ENCODE assay signal across 26 mouse cellular contexts in genomic region chr4:136804343-136804742, GRCm38 (mm10). TPM values are rescaled to one million over a fixed set of nuclear protein-coding genes. Genes with fewer than 3 reads are reported as not detected.
DNase-seq lines count a peak whose midpoint lies in the region; ATAC-seq and TF ChIP-seq lines count a peak whose summit lies in the region.
"Had no signal": no experiment of that assay in that cellular context is flagged by ENCODE, and none has a peak within 500 bp of the region (broad histone marks: within the 10 kb centered on the region; RNA-seq: fewer than 3 reads in every experiment).

No protein-coding gene starts in this region.

- no peak overlapping the region for H3K9ac ChIP-seq in kidney, embryonic 16.5 days (replicated peaks; ENCODE audit: low read length)
- H3K9ac ChIP-seq in stomach, embryonic 16.5 days (ENCODE audit: low read length): 0 out of 2 replicates have a peak overlapping the region, but pooled peaks have one; percentile 10
- no peak overlapping the region; the same call in 1 of the 2 replicates for H3K9ac ChIP-seq in stomach, postnatal 0 days (ENCODE audit: low read length)
- H3K9ac ChIP-seq: embryonic facial prominence, embryonic 12.5 days; heart, embryonic 15.5 days; hindbrain, embryonic 12.5 days; liver, embryonic 14.5 days; lung, embryonic 15.5 days; midbrain, embryonic 13.5 days had no signal

- WGBS in kidney, embryonic 16.5 days: 76% methylated on average over 6 of the region's 6 CpGs
- WGBS in stomach, embryonic 16.5 days: 77% methylated on average over 6 of the region's 6 CpGs
- 76% methylated on average over 6 of the region's 6 CpGs for WGBS in stomach, postnatal 0 days

- no peak for TF ChIP-seq EP300 in stomach, postnatal 0 days (optimal IDR thresholded peaks at IDR 0.05)

- no peaks in the 10 kb centered on the region for H3K36me3 ChIP-seq in kidney, embryonic 16.5 days (ENCODE audit: insufficient read depth, low read length)
- no peaks in the 10 kb centered on the region for H3K36me3 ChIP-seq in stomach, embryonic 16.5 days (ENCODE audit: control insufficient read depth, insufficient read depth, low read length)
- H3K36me3 ChIP-seq in stomach, postnatal 0 days (ENCODE audit: control insufficient read depth, insufficient read depth, low read length): no peaks in the 10 kb centered on the region
- H3K36me3 ChIP-seq: embryonic facial prominence, embryonic 12.5 days; heart, embryonic 15.5 days; lung, embryonic 15.5 days; midbrain, embryonic 13.5 days had no signal

- no peak for TF ChIP-seq CTCF in stomach, postnatal 0 days (IDR thresholded peaks at IDR 0.05; ENCODE audit: low read depth)

- peaks cover 61% of the 10 kb centered on the region for H3K4me1 ChIP-seq in kidney, embryonic 16.5 days (ENCODE audit: insufficient read depth, low read length)
- peaks cover 70% of the 10 kb centered on the region for H3K4me1 ChIP-seq in stomach, embryonic 16.5 days (ENCODE audit: control insufficient read depth, insufficient read depth, low read length)
- H3K4me1 ChIP-seq in stomach, postnatal 0 days (replicated peaks; ENCODE audit: control insufficient read depth, insufficient read depth): 0 out of 2 replicates have a peak, but pooled peaks cover 2% of the 10 kb centered on the region

- no peaks in the 10 kb centered on the region for H3K9me3 ChIP-seq in kidney, embryonic 16.5 days (ENCODE audit: low read length)
- H3K9me3 ChIP-seq in stomach, embryonic 16.5 days (replicated peaks; ENCODE audit: control insufficient read depth, low read length): no peaks in the 10 kb centered on the region
- no peaks in the 10 kb centered on the region for H3K9me3 ChIP-seq in stomach, postnatal 0 days (ENCODE audit: control insufficient read depth, low read length)
- H3K9me3 ChIP-seq: embryonic facial prominence, embryonic 12.5 days; heart, embryonic 15.5 days; hindbrain, embryonic 12.5 days; lung, embryonic 15.5 days; midbrain, embryonic 13.5 days had no signal

- H3K27me3 ChIP-seq in kidney, embryonic 16.5 days (ENCODE audit: insufficient read depth, low read length): no peaks in the 10 kb centered on the region
- no peaks in the 10 kb centered on the region for H3K27me3 ChIP-seq in stomach, embryonic 16.5 days (ENCODE audit: control insufficient read depth, insufficient read depth, low read length)
- no peaks in the 10 kb centered on the region for H3K27me3 ChIP-seq in stomach, postnatal 0 days (ENCODE audit: control insufficient read depth, insufficient read depth, low read length)
- H3K27me3 ChIP-seq: embryonic facial prominence, embryonic 12.5 days; hindbrain, embryonic 12.5 days; midbrain, embryonic 13.5 days had no signal

- H3K27ac ChIP-seq in kidney, embryonic 16.5 days (ENCODE audit: low read length): no peak overlapping the region
- H3K27ac ChIP-seq in stomach, embryonic 16.5 days (ENCODE audit: low read length): peak overlapping the region; percentile 16; the same call in 1 of the 2 replicates
- H3K27ac ChIP-seq in stomach, postnatal 0 days (replicated peaks): no peak overlapping the region
- H3K27ac ChIP-seq: embryonic facial prominence, embryonic 12.5 days; heart, embryonic 15.5 days; hindbrain, embryonic 12.5 days; liver, embryonic 14.5 days; lung, embryonic 15.5 days; midbrain, embryonic 13.5 days had no signal

- H3K4me3 ChIP-seq in kidney, embryonic 16.5 days (ENCODE audit: low read length): no peak overlapping the region
- H3K4me3 ChIP-seq in stomach, embryonic 16.5 days (replicated peaks; ENCODE audit: low read length): no peak overlapping the region
- no peak overlapping the region for H3K4me3 ChIP-seq in stomach, postnatal 0 days (ENCODE audit: low read depth, low read length)
- H3K4me3 ChIP-seq: embryonic facial prominence, embryonic 12.5 days; heart, embryonic 15.5 days; hindbrain, embryonic 12.5 days; lung, embryonic 15.5 days; midbrain, embryonic 13.5 days had no signal

- no peak overlapping the region for H3K4me2 ChIP-seq in kidney, embryonic 16.5 days (replicated peaks; ENCODE audit: low read depth, low read length)
- no peak overlapping the region for H3K4me2 ChIP-seq in stomach, embryonic 16.5 days (ENCODE audit: low read depth, low read length)
- no peak overlapping the region for H3K4me2 ChIP-seq in stomach, postnatal 0 days (replicated peaks; ENCODE audit: low read depth)
- H3K4me2 ChIP-seq: embryonic facial prominence, embryonic 12.5 days; heart, embryonic 15.5 days; hindbrain, embryonic 12.5 days; lung, embryonic 15.5 days; midbrain, embryonic 13.5 days had no signal

- no peak for ATAC-seq in kidney, embryonic 16.5 days (ENCODE audit: low FRiP score, low TSS enrichment)
- no peak for ATAC-seq in stomach, embryonic 16.5 days (ENCODE audit: insufficient read depth, low FRiP score)
- no peak for ATAC-seq in stomach, postnatal 0 days (ENCODE audit: low FRiP score, low TSS enrichment)
- ATAC-seq: CD4-positive, CD25-positive, alpha-beta regulatory T cell, adult 4 months; forebrain, embryonic 16.5 days; intestine, embryonic 16.5 days; midbrain, embryonic 13.5 days had no signal

- DNase-seq in kidney, adult 11 months: peak; percentile 62
- DNase-seq in kidney, postnatal 36 days: peak; percentile 22 to 59
- no peak for DNase-seq in kidney, postnatal 14 days
- no peak for DNase-seq in stomach, postnatal 0 days (ENCODE audit: low spot score)
- no peak for DNase-seq in left cerebral cortex, adult 18-20 months (ENCODE audit: low spot score in 2 of 2)
- DNase-seq: adrenal gland, postnatal 14 days; cerebellum, adult 11 months; cerebellum, adult 9-10 months; embryo, embryonic 11 days; layer of hippocampus, adult 9-11 months; liver; retina, postnatal 1 day; right cerebral cortex, postnatal 14 days; thymus, postnatal 14 days had no signal

RNA-seq across cellular contexts. Expression of gene Ephb2, which starts 31.4 kb away (rescaled TPM):
- polyA plus RNA-seq in kidney, embryonic 16.5 days (2015; fragmentation: Nextera tagmentation; extraction: Ambion mirVana): 3.4 and 3.6 TPM in 2 replicates
- polyA plus RNA-seq in stomach, embryonic 16.5 days (2015; fragmentation: Nextera tagmentation; extraction: Ambion mirVana): 3.3 and 3.8 TPM in 2 replicates
- polyA plus RNA-seq in stomach, postnatal 0 days (2015; fragmentation: Nextera tagmentation; extraction: Ambion mirVana): 2.3 and 2.5 TPM in 2 replicates
- total RNA-seq in left cerebral cortex, adult 18-20 months (2021): 10 to 100 TPM; 14.9 to 16.1 TPM
- total RNA-seq: monocyte, adult 5-6 weeks had no signal
- polyA plus RNA-seq: CD4-positive, CD25-positive, alpha-beta regulatory T cell, adult 4 months had no signal

Comparison
In these comparisons a context has a peak if more than half of its experiments do, and no peak if none do; other contexts are left out.
1. DNase-seq: peak in kidney, adult 11 months (single experiment) and kidney, postnatal 36 days (2 of 2); none in kidney, postnatal 14 days (single experiment), stomach, postnatal 0 days (single experiment) and left cerebral cortex, adult 18-20 months (0 of 2).